Mouse (Mus musculus): Measurements from ENCODE around the gene Fgfr3. TPM values are rescaled to one million over a fixed set of nuclear protein-coding genes. Genes with fewer than 3 reads are reported as not detected.
A peak's percentile ranks its signal among the peaks of the same experiment; 100 is the strongest.

Gene Fgfr3
- polyA plus RNA-seq, 1 experiment from 2014 or later: 50.9 TPM

DNA sequence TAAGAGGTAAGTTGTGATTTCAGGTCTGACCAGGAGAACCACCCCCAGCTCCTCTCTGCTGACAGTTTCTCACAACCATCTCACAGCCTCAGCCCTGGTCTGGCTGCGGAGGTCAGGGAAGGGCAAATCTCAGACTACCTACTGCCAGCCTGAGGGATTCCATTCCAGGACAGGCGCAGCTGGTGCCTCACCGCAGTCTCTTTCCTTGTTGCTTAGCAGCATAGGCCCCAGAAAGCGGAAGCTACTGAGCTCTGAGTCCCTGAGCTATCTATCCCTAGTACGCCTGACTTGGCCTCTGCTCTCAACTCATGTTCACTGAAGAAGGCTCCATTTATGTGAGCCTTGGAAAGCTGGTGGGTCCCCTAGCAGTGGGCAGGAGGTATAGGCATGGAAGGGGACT, 3.0 kb upstream of the Fgfr3 start:
- no peak overlapping the region for H3K4me3 ChIP-seq (ENCODE audit: low read depth, low read length)
- no peak for DNase-seq (ENCODE audit: low spot score)
- 0 out of 2 replicates have a peak overlapping the region, but pooled peaks have one; percentile 4 for H3K27ac ChIP-seq (ENCODE audit: low read depth, low read length)
- H3K9me3 ChIP-seq (ENCODE audit: control insufficient read depth, low read length): no peaks in the 10 kb centered on the region
- H3K9ac ChIP-seq (ENCODE audit: low read depth, low read length): no peak overlapping the region
- peaks cover 8% of the 10 kb centered on the region; the same call in 1 of the 2 replicates for H3K27me3 ChIP-seq (ENCODE audit: control insufficient read depth, insufficient read depth, low read length)
- peaks cover 20% of the 10 kb centered on the region for H3K4me1 ChIP-seq (replicated peaks; ENCODE audit: control insufficient read depth, insufficient read depth, low read length)
- H3K4me2 ChIP-seq (replicated peaks; ENCODE audit: low read depth, low read length): no peak overlapping the region
- 52% methylated on average over 5 of the region's 5 CpGs for WGBS
- no peaks in the 10 kb centered on the region for H3K36me3 ChIP-seq (ENCODE audit: control insufficient read depth, insufficient read depth, low read length)
- no peak for ATAC-seq (ENCODE audit: low FRiP score)

GRCm38 (mm10) chr5:33720852-33721490, 503 bp upstream of the Fgfr3 start:
- no peak for DNase-seq (ENCODE audit: low spot score)
- no peak for ATAC-seq (ENCODE audit: low FRiP score)
- Histone ChIP-seq H3K4me3 (ENCODE audit: low read depth, low read length) (peak overlapping the region; percentile 84), H3K4me2 (replicated peaks; ENCODE audit: low read depth, low read length) (peak overlapping the region; percentile 94), H3K36me3 (ENCODE audit: control insufficient read depth, insufficient read depth, low read length) (no peaks in the 10 kb centered on the region), H3K9me3 (ENCODE audit: control insufficient read depth, low read length) (no peaks in the 10 kb centered on the region), H3K27ac (ENCODE audit: low read depth, low read length) (peak overlapping the region; percentile 86), H3K27me3 (ENCODE audit: control insufficient read depth, insufficient read depth, low read length) (peaks cover 8% of the 10 kb centered on the region; the same call in 1 of the 2 replicates), H3K4me1 (replicated peaks; ENCODE audit: control insufficient read depth, insufficient read depth, low read length) (peaks cover 20% of the 10 kb centered on the region), H3K9ac (ENCODE audit: low read depth, low read length) (peak overlapping the region; percentile 83)
- 9% methylated on average over 8 of the region's 8 CpGs for WGBS

DNA sequence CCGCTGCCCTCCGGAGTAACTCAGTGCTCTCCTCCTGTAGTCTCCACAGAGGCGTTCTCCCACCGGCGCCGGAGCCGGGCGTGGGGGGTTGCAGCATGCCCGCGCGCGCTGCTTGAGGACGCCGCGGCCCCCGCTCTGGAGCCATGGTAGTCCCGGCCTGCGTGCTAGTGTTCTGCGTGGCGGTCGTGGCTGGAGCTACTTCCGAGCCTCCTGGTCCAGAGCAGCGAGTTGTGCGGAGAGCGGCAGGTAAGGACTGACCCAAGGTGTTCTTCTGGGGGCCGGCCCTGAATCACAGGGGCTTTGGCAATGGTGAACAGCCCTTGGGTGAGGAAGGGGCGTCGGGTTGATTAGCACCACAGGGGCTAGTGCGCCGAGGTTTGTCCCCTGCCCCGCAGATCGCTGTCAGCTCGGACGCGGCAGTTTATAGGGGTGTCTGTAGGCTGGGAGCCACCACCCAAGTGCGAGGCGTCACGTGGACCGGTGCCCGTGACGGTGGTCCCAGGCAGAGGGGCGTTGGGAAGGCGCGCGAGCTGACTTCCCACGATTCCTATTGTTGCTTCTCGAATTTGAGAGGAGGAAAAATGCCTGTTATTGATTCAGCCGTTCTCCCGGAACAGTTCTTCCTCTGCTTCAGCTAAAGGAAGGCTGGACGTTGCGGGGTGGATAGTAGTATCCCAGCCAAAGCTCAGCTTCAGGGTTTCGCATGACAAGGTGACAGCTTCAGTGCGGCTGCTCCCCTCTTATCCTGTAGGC, 968 bp downstream of the Fgfr3 start:
- Histone ChIP-seq H3K36me3 (ENCODE audit: control insufficient read depth, insufficient read depth, low read length) (no peaks in the 10 kb centered on the region), H3K9me3 (ENCODE audit: control insufficient read depth, low read length) (no peaks in the 10 kb centered on the region), H3K27ac (ENCODE audit: low read depth, low read length) (peak overlapping the region; percentile 86), H3K4me1 (replicated peaks; ENCODE audit: control insufficient read depth, insufficient read depth, low read length) (peaks cover 19% of the 10 kb centered on the region), H3K4me2 (replicated peaks; ENCODE audit: low read depth, low read length) (peak overlapping the region; percentile 94), H3K27me3 (ENCODE audit: control insufficient read depth, insufficient read depth, low read length) (peaks cover 9% of the 10 kb centered on the region; the same call in 1 of the 2 replicates), H3K4me3 (ENCODE audit: low read depth, low read length) (peak overlapping the region; percentile 84), H3K9ac (ENCODE audit: low read depth, low read length) (peak overlapping the region; percentile 83)
- peak; percentile 71 for DNase-seq (ENCODE audit: low spot score)
- WGBS: 1% methylated on average over 53 of the region's 53 CpGs
- ATAC-seq (ENCODE audit: low FRiP score): no peak

- H3K4me1 ChIP-seq (replicated peaks; ENCODE audit: control insufficient read depth, insufficient read depth, low read length): peaks cover 19% of the 10 kb centered on the region
- no peaks in the 10 kb centered on the region for H3K36me3 ChIP-seq (ENCODE audit: control insufficient read depth, insufficient read depth, low read length)
- H3K9me3 ChIP-seq (ENCODE audit: control insufficient read depth, low read length): no peaks in the 10 kb centered on the region
- DNase-seq (ENCODE audit: low spot score): peak; percentile 78
- peak overlapping the region; percentile 84 for H3K4me3 ChIP-seq (ENCODE audit: low read depth, low read length)
- peak overlapping the region; percentile 94 for H3K4me2 ChIP-seq (replicated peaks; ENCODE audit: low read depth, low read length)
- ATAC-seq (ENCODE audit: low FRiP score): peak; percentile 58
- under 1% methylated on average over 61 of the region's 61 CpGs for WGBS
- H3K9ac ChIP-seq (ENCODE audit: low read depth, low read length): peak overlapping the region; percentile 83
- peak overlapping the region; percentile 86 for H3K27ac ChIP-seq (ENCODE audit: low read depth, low read length)
- peaks cover 7% of the 10 kb centered on the region; the same call in 1 of the 2 replicates for H3K27me3 ChIP-seq (ENCODE audit: control insufficient read depth, insufficient read depth, low read length)
These were observed 1.7 kb downstream of the Fgfr3 start for GRCm38 (mm10) chr5:33723019-33723640.

GRCm38 (mm10) chr5:33723641-33724465, 2.4 kb downstream of the Fgfr3 start:
- Histone ChIP-seq H3K4me3 (ENCODE audit: low read depth, low read length) (peak overlapping the region; percentile 84), H3K4me1 (replicated peaks; ENCODE audit: control insufficient read depth, insufficient read depth, low read length) (peaks cover 16% of the 10 kb centered on the region), H3K9ac (ENCODE audit: low read depth, low read length) (peak overlapping the region; percentile 83), H3K27ac (ENCODE audit: low read depth, low read length) (peak overlapping the region; percentile 86), H3K4me2 (replicated peaks; ENCODE audit: low read depth, low read length) (peak overlapping the region; percentile 94), H3K36me3 (ENCODE audit: control insufficient read depth, insufficient read depth, low read length) (no peaks in the 10 kb centered on the region), H3K9me3 (ENCODE audit: control insufficient read depth, low read length) (no peaks in the 10 kb centered on the region), H3K27me3 (ENCODE audit: control insufficient read depth, insufficient read depth, low read length) (peaks cover 7% of the 10 kb centered on the region; the same call in 1 of the 2 replicates)
- DNase-seq (ENCODE audit: low spot score): no peak
- peak; percentile 77 for ATAC-seq (ENCODE audit: low FRiP score)
- 2% methylated on average over 34 of the region's 36 CpGs for WGBS

GRCm38 (mm10) chr5:33726081-33726647, 4.7 kb downstream of the Fgfr3 start:
- H3K27ac ChIP-seq (ENCODE audit: low read depth, low read length): no peak overlapping the region
- H3K27me3 ChIP-seq (ENCODE audit: control insufficient read depth, insufficient read depth, low read length): 0 out of 2 replicates have a peak, but pooled peaks cover 2% of the 10 kb centered on the region
- ATAC-seq (ENCODE audit: low FRiP score): no peak
- no peaks in the 10 kb centered on the region for H3K9me3 ChIP-seq (ENCODE audit: control insufficient read depth, low read length)
- H3K4me1 ChIP-seq (replicated peaks; ENCODE audit: control insufficient read depth, insufficient read depth, low read length): peaks cover 8% of the 10 kb centered on the region
- 0 out of 2 replicates have a peak, but pooled peaks cover 5% of the 10 kb centered on the region for H3K36me3 ChIP-seq (ENCODE audit: control insufficient read depth, insufficient read depth, low read length)
- H3K9ac ChIP-seq (ENCODE audit: low read depth, low read length): peak overlapping the region; percentile 12; the same call in 1 of the 2 replicates
- DNase-seq (ENCODE audit: low spot score): no peak
- peak overlapping the region; percentile 94 for H3K4me2 ChIP-seq (replicated peaks; ENCODE audit: low read depth, low read length)
- WGBS: 86% methylated on average over 7 of the region's 7 CpGs
- H3K4me3 ChIP-seq (ENCODE audit: low read depth, low read length): 0 out of 2 replicates have a peak overlapping the region, but pooled peaks have one; percentile 6

GRCm38 (mm10) chr5:33726891-33727290, 5.4 kb downstream of the Fgfr3 start:
- DNase-seq (ENCODE audit: low spot score) (no peak), ATAC-seq (ENCODE audit: low FRiP score) (no peak)
- 0 out of 2 replicates have a peak, but pooled peaks cover 5% of the 10 kb centered on the region for H3K36me3 ChIP-seq (ENCODE audit: control insufficient read depth, insufficient read depth, low read length)
- no peak overlapping the region for H3K4me3 ChIP-seq (ENCODE audit: low read depth, low read length)
- no peak overlapping the region for H3K27ac ChIP-seq (ENCODE audit: low read depth, low read length)
- no peak overlapping the region for H3K4me2 ChIP-seq (replicated peaks; ENCODE audit: low read depth, low read length)
- WGBS: 76% methylated on average over 1 of the region's 1 CpGs
- H3K9ac ChIP-seq (ENCODE audit: low read depth, low read length): no peak overlapping the region
- H3K27me3 ChIP-seq (ENCODE audit: control insufficient read depth, insufficient read depth, low read length): 0 out of 2 replicates have a peak, but pooled peaks cover 2% of the 10 kb centered on the region
- H3K4me1 ChIP-seq (replicated peaks; ENCODE audit: control insufficient read depth, insufficient read depth, low read length): peaks cover 3% of the 10 kb centered on the region
- no peaks in the 10 kb centered on the region for H3K9me3 ChIP-seq (ENCODE audit: control insufficient read depth, low read length)

Data from hindbrain, embryonic 11.5 days (tissue).